Mouse (Mus musculus) midbrain, embryonic 13.5 days (tissue): ENCODE measurements around the gene Ankrd34a. TPM values are rescaled to one million over a fixed set of nuclear protein-coding genes. Genes with fewer than 3 reads are reported as not detected.

ENCODE experiments used
- ATAC-seq: fragments of 200-750 bp; cut with Nextera tagmentation; 2 replicates; pipeline ENCODE4 v1.8.0; 2017; ENCODE audit warnings: mild to moderate bottlenecking, moderate TSS enrichment, moderate library complexity
- H3K27ac ChIP-seq: fragments of 300-500 bp; sonication (generic); 2 replicates; pipeline ENCODE4 v1.5.1; 2015; ENCODE audit warnings: inconsistent platforms, mild to moderate bottlenecking, moderate library complexity
- H3K27me3 ChIP-seq: fragments of 300-500 bp; sonication (generic); 2 replicates; pipeline ENCODE4 v1.6.1; 2015; ENCODE audit warnings: mild to moderate bottlenecking, inconsistent platforms
- H3K36me3 ChIP-seq: fragments of 300-500 bp; sonication (generic); 2 replicates; pipeline ENCODE4 v1.6.1; 2015; ENCODE audit warnings: mild to moderate bottlenecking, inconsistent platforms
- H3K4me1 ChIP-seq: fragments of 300-500 bp; sonication (generic); replicated peaks from 2 replicates; pipeline ENCODE4 v1.6.1; 2015; ENCODE audit warnings: inconsistent platforms
- H3K4me2 ChIP-seq: fragments of 300-500 bp; sonication (generic); replicated peaks from 2 replicates; pipeline ENCODE4 v1.6.1; 2015; ENCODE audit warnings: moderate library complexity, mild to moderate bottlenecking, inconsistent platforms
- H3K4me3 ChIP-seq: fragments of 300-500 bp; sonication (generic); replicated peaks from 2 replicates; pipeline ENCODE4 v1.5.1; 2015; ENCODE audit warnings: mild to moderate bottlenecking, inconsistent platforms
- H3K9ac ChIP-seq: fragments of 300-500 bp; sonication (generic); replicated peaks from 2 replicates; pipeline ENCODE4 v1.6.1; 2015; ENCODE audit warnings: mild to moderate bottlenecking, inconsistent platforms
- H3K9me3 ChIP-seq: fragments of 300-500 bp; sonication (generic); 2 replicates; pipeline ENCODE4 v1.6.1; 2016; ENCODE audit warnings: mild to moderate bottlenecking, inconsistent platforms
- WGBS: fragments of 180-500 bp; shearing (Covaris S2); methylation state at CpG from one replicate; pipeline ENCODE4 v1.1.7; 2015; 5-methylcytosine and 5-hydroxymethylcytosine counted together
- polyA plus RNA-seq: library from polyadenylated mRNA; unstranded; fragments of >200 nt; fragmentation: Nextera tagmentation; extraction: Ambion mirVana; gene quantifications from 2 replicates; pipeline ENCODE4 v1.2.1, GENCODE M21; 2015

The Ankrd34a gene
- polyA plus RNA-seq, 1 experiment from 2014 or later = 6.5 TPM

DNA sequence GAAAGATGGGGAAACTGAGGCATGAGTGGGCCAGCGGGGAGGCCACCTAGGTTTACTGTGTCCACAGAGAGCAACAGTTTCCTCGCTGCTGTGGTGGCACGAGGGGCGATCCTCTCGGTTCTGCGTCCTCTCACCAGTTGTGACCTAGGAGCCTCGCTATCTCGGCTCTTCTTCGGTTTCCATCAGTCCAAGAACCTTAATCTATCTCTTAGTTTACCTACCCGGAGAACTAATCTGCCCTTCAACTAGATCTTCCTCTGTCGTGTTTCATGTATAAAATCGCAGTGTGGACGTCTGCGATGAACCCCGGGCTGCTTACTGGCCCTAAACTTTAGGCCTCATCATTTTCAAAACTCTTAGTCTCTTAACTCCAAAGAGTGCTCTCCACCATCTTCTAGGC lies 39.5 kb downstream of the Ankrd34a start:
- 11% methylated on average over 15 of the region's 15 CpGs for WGBS
- Histone ChIP-seq H3K4me3 (peak overlapping the region; percentile 95), H3K4me1 (peaks cover 28% of the 10 kb centered on the region), H3K27me3 (no peaks in the 10 kb centered on the region), H3K9ac (peak overlapping the region; percentile 95), H3K36me3 (peaks cover 52% of the 10 kb centered on the region), H3K27ac (peak overlapping the region; percentile 88), H3K4me2 (peak overlapping the region; percentile 94), H3K9me3 (no peaks in the 10 kb centered on the region)
- no peak for ATAC-seq

DNA sequence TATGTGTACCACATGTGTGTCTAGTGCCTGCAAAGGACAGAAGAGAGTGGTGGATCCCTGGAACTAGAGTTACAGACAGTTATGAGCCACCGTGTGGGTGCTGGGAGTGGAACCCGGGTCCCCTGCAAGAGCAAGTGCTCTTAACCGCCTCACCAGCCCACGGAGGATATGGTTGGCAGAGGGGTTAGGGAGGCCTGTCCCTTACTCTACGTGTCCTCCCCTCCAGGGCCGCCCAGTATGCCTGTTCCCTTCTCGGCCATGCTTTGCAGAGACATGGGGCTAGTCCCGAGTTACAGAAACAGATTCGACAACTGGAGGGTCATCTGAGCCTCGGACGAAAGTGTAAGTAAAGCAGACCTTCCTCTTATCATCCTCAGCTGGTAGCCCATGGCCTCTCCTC lies 40.0 kb downstream of the Ankrd34a start:
- Histone ChIP-seq H3K36me3 (peaks cover 54% of the 10 kb centered on the region), H3K4me3 (peak overlapping the region; percentile 95), H3K9ac (peak overlapping the region; percentile 95), H3K4me2 (peak overlapping the region; percentile 94), H3K9me3 (no peaks in the 10 kb centered on the region), H3K27me3 (no peaks in the 10 kb centered on the region), H3K27ac (no peak overlapping the region), H3K4me1 (peaks cover 24% of the 10 kb centered on the region)
- no peak for ATAC-seq
- whole genome bisulfite sequencing = 72% methylated on average over 11 of the region's 11 CpGs

DNA sequence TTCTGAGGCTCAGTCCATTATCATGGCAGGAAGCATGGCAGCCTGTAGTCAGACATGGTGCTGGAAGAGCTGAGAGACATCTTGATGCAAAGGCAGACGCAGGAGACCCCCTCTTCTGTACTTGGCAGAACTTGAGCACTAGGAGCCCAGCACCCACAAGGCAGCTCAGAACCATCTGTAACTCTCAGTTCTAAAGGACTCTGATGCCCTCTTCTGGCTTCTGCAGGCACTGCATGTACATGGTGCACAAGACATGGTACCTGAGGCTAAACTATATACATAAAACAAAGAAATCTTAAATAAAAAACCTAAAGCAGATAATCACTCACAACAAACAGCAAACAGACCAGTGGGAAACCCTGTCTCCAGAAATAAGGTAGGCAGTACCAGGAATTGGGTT lies 42.8 kb downstream of the Ankrd34a start:
- no peak for ATAC-seq
- Histone ChIP-seq H3K9ac (no peak overlapping the region), H3K4me1 (peaks cover 24% of the 10 kb centered on the region), H3K9me3 (no peaks in the 10 kb centered on the region), H3K4me3 (no peak overlapping the region), H3K36me3 (peaks cover 50% of the 10 kb centered on the region), H3K4me2 (no peak overlapping the region), H3K27me3 (no peaks in the 10 kb centered on the region), H3K27ac (no peak overlapping the region)
- WGBS = 85% methylated on average over 1 of the region's 1 CpGs

DNA sequence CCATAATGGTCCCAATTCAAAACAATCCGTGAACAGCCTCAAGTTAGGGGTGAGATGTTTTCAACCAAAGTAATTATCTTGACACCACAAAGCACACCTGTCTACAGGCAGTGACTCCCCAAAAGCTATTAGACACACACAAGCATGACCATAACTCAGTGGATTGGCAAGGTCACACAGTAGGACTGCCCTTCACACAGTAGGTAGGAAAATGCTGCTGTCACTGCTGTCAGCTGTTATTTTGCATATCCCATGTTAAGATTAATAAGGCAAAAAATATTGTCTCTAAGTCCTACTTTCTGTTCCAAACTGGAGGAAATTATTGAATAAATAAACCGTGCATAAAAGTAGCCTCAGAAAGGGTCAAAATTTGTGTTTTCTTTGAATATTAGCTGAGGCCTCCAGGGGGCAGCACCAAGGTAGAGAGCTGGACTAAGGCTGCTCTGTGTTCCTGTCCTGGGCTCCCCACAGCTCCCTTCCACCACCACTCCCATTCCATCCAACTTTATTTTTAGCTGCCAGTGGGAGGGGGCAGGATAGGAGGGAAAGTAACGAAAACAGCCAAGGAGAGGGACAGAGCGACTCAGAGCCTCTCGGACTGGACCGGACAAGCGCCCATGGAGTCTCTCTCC lies 48.7 kb downstream of the Ankrd34a start, which contains the start of gene Itga10:
TSS of gene Itga10 (plus strand) at position 567 of the 632 bp plus-strand sequence.
- H3K4me2 ChIP-seq = no peak within 1 kb of the TSS
- no peak within 1 kb of the TSS for H3K27ac ChIP-seq
- no peak within 1 kb of the TSS for H3K9ac ChIP-seq
- H3K4me3 ChIP-seq = no peak within 1 kb of the TSS
- ATAC-seq = no peak
- no peaks in the 10 kb centered on the region for H3K4me1 ChIP-seq
- H3K9me3 ChIP-seq = no peaks in the 10 kb centered on the region
- H3K27me3 ChIP-seq = no peaks in the 10 kb centered on the region
- H3K36me3 ChIP-seq = peaks cover 33% of the 10 kb centered on the region
- 68% methylated on average over 7 of the region's 7 CpGs for WGBS

DNA sequence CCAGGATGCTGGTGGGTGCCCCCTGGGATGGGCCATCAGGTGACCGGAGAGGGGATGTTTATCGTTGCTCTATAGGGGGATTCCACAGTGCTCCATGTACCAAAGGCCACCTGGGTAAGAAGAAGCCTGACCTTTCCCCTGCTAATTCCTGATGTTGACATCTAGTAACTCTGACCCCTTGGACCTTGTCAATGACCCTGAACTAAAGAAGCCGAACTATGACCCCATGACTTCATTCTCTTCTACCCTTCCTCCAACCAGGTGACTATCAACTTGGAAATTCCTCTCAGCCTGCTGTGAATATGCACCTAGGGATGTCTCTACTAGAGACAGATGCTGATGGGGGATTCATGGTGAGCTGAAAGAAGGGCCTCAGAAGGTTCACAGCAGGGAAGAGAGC lies 50.9 kb downstream of the Ankrd34a start:
- Histone ChIP-seq H3K9me3 (no peaks in the 10 kb centered on the region), H3K9ac (no peak overlapping the region), H3K36me3 (peaks cover 21% of the 10 kb centered on the region), H3K4me1 (no peaks in the 10 kb centered on the region), H3K27me3 (no peaks in the 10 kb centered on the region), H3K4me3 (no peak overlapping the region), H3K27ac (no peak overlapping the region), H3K4me2 (no peak overlapping the region)
- ATAC-seq = no peak
- 82% methylated on average over 3 of the region's 3 CpGs for WGBS

Other genes starting within 250 kb of the Ankrd34a start
- not detected in 2 replicates for gene BC107364, start 144.3 kb upstream of the Ankrd34a start, polyA plus RNA-seq
- gene Hfe2, start 71.5 kb upstream of the Ankrd34a start, polyA plus RNA-seq = 0.62 and 0.76 TPM in 2 replicates
- gene Txnip, start 38.7 kb upstream of the Ankrd34a start, polyA plus RNA-seq = 52.2 and 57.6 TPM in 2 replicates
- 0.81 and 1.7 TPM in 2 replicates for gene Gm16253, start 19.7 kb upstream of the Ankrd34a start, polyA plus RNA-seq
- 41.1 and 42.0 TPM in 2 replicates for gene Polr3gl, start 2.5 kb upstream of the Ankrd34a start, polyA plus RNA-seq
- gene Lix1l, start 4.5 kb downstream of the Ankrd34a start, polyA plus RNA-seq = 5.7 and 6.2 TPM in 2 replicates
- gene Rbm8a, start 33.3 kb downstream of the Ankrd34a start, polyA plus RNA-seq = 147 TPM in 2 replicates
- gene Pex11b, start 38.7 kb downstream of the Ankrd34a start, polyA plus RNA-seq = 52.0 and 52.6 TPM in 2 replicates
- gene Gm42957, start 38.8 kb downstream of the Ankrd34a start, polyA plus RNA-seq = 0.15 and 0.16 TPM in 2 replicates
- 0.71 and 0.81 TPM in 2 replicates for gene Itga10, start 48.9 kb downstream of the Ankrd34a start, polyA plus RNA-seq
- 0.58 and 0.59 TPM in 2 replicates for gene Ankrd35, start 73.5 kb downstream of the Ankrd34a start, polyA plus RNA-seq
- gene Pias3, start 99.7 kb downstream of the Ankrd34a start, polyA plus RNA-seq = 33.9 and 36.7 TPM in 2 replicates
- gene Nudt17, start 111.9 kb downstream of the Ankrd34a start, polyA plus RNA-seq = 10.1 and 10.6 TPM in 2 replicates
- gene Polr3c, start 131.0 kb downstream of the Ankrd34a start, polyA plus RNA-seq = 38.4 and 38.8 TPM in 2 replicates
- 76.2 and 80.2 TPM in 2 replicates for gene Rnf115, start 131.0 kb downstream of the Ankrd34a start, polyA plus RNA-seq
- gene Pdzk1, start 232.6 kb downstream of the Ankrd34a start, polyA plus RNA-seq = 0.14 TPM in 1 of 2 replicates, not detected in the other
- gene Cd160, start 232.7 kb downstream of the Ankrd34a start, polyA plus RNA-seq = 0.14 and 0.17 TPM in 2 replicates